Mouse (Mus musculus) MEL (cell line): ENCODE data around the gene Arhgef25. TPM values are rescaled to one million over a fixed set of nuclear protein-coding genes. Genes with fewer than 3 reads are reported as not detected.

Source experiments
- DNase-seq: peaks from one replicate; pipeline ENCODE4 v3.0.0; 2011; ENCODE audit warnings: low read depth, low spot score
- H3K27ac ChIP-seq: 2 replicates; pipeline ENCODE4 v1.5.1; 2012; ENCODE audit warnings: low read depth, mild to moderate bottlenecking, control low read depth, low read length, moderate library complexity; ENCODE audit not compliant: control insufficient read depth
- H3K27me3 ChIP-seq, 2 experiments: fragments of 150-350 bp in 1 of 2; sonication (generic) in 1 of 2; 2 replicates each; pipeline ENCODE4 v1.6.1; 2012; ENCODE audit warnings: low read length in 2 of 2, mild to moderate bottlenecking in 2 of 2, improper control_type of control experiment in 1 of 2, moderate library complexity in 1 of 2; ENCODE audit not compliant: insufficient read depth in 2 of 2, control insufficient read depth in 1 of 2
- H3K36me3 ChIP-seq, 2 experiments: 2 replicates each; pipeline ENCODE4 v1.6.1; 2012 to 2014; ENCODE audit warnings: low read length in 2 of 2, improper control_type of control experiment in 1 of 2, inconsistent platforms in 1 of 2, mild to moderate bottlenecking in 1 of 2; ENCODE audit not compliant: insufficient read depth in 2 of 2, control insufficient read depth in 1 of 2
- H3K4me1 ChIP-seq, 2 experiments: fragments of 150-350 bp in 1 of 2; sonication (generic) in 1 of 2; 2 replicates each; pipeline ENCODE4 v1.6.1; 2012; ENCODE audit warnings: low read length in 2 of 2, improper control_type of control experiment in 1 of 2, mild to moderate bottlenecking in 1 of 2; ENCODE audit not compliant: insufficient read depth in 2 of 2, control insufficient read depth in 1 of 2
- H3K4me3 ChIP-seq, 2 experiments: fragments of 150-350 bp in 1 of 2; sonication (generic) in 1 of 2; 2 replicates each; pipeline ENCODE4 v1.5.1; 2012; ENCODE audit warnings: low read depth in 2 of 2, low read length in 2 of 2, mild to moderate bottlenecking in 2 of 2, moderate library complexity in 2 of 2, control low read depth in 1 of 2, improper control_type of control experiment in 1 of 2; ENCODE audit not compliant: control insufficient read depth in 1 of 2, insufficient read depth in 1 of 2
- H3K79me2 ChIP-seq: 2 replicates; pipeline ENCODE4 v1.6.1; 2012; ENCODE audit warnings: mild to moderate bottlenecking, low read length, moderate library complexity; ENCODE audit not compliant: control insufficient read depth, poor library complexity, insufficient read depth
- H3K9ac ChIP-seq: 2 replicates; pipeline ENCODE4 v1.6.1; 2012; ENCODE audit warnings: low read depth, mild to moderate bottlenecking, control low read depth, low read length, moderate library complexity; ENCODE audit not compliant: control insufficient read depth, poor library complexity, severe bottlenecking
- H3K9me3 ChIP-seq: fragments of 150-350 bp; sonication (generic); replicated peaks from 2 replicates; pipeline ENCODE4 v1.6.1; 2012; ENCODE audit warnings: mild to moderate bottlenecking, low read length, improper control_type of control experiment, moderate library complexity; ENCODE audit not compliant: insufficient read depth
- EP300 ChIP-seq, 2 experiments: IDR thresholded peaks; 2 replicates each; pipeline ENCODE4 v1.6.1; 2011; ENCODE audit warnings: improper control_type of control experiment in 2 of 2, low read length in 2 of 2, low read depth in 1 of 2, mild to moderate bottlenecking in 1 of 2
- GATA1 ChIP-seq: IDR thresholded peaks from 2 replicates; pipeline ENCODE4 v1.6.1; 2011; ENCODE audit warnings: low read depth, low read length, improper control_type of control experiment
- MAX ChIP-seq: IDR thresholded peaks from 2 replicates; pipeline ENCODE4 v1.6.1; 2011; ENCODE audit warnings: low read length, improper control_type of control experiment
- MEF2A ChIP-seq: IDR thresholded peaks from 2 replicates; pipeline ENCODE4 v1.6.1; 2014; ENCODE audit warnings: low read depth, mild to moderate bottlenecking, inconsistent platforms, low read length, improper control_type of control experiment; ENCODE audit not compliant: poor library complexity, insufficient replicate concordance, severe bottlenecking; ENCODE audit errors: extremely low read depth
- MXI1 ChIP-seq: IDR thresholded peaks from 2 replicates; pipeline ENCODE4 v1.6.1; 2011; ENCODE audit warnings: mild to moderate bottlenecking, low read depth, low read length, improper control_type of control experiment
- NELFE ChIP-seq: IDR thresholded peaks from 2 replicates; pipeline ENCODE4 v1.6.1; 2011; ENCODE audit warnings: low read depth, low read length, improper control_type of control experiment
- RAD21 ChIP-seq: IDR thresholded peaks from 2 replicates; pipeline ENCODE4 v1.6.1; 2011; ENCODE audit warnings: mild to moderate bottlenecking, low read depth, low read length, improper control_type of control experiment
- RCOR1 ChIP-seq: IDR thresholded peaks from 2 replicates; pipeline ENCODE4 v1.6.1; 2012; ENCODE audit warnings: low read depth, mild to moderate bottlenecking, inconsistent platforms, low read length, improper control_type of control experiment
- SIN3A ChIP-seq: IDR thresholded peaks from 2 replicates; pipeline ENCODE4 v1.6.1; 2012; ENCODE audit warnings: low read length, improper control_type of control experiment, inconsistent platforms
- SMC3 ChIP-seq: IDR thresholded peaks from 2 replicates; pipeline ENCODE4 v1.6.1; 2011; ENCODE audit warnings: low read depth, low read length, improper control_type of control experiment
- TAL1 ChIP-seq: IDR thresholded peaks from 2 replicates; pipeline ENCODE4 v1.6.1; 2012; ENCODE audit warnings: mild to moderate bottlenecking, inconsistent platforms, low read length, moderate library complexity, mixed read lengths
- TBP ChIP-seq: IDR thresholded peaks from 2 replicates; pipeline ENCODE4 v1.8.0; 2011; ENCODE audit warnings: low read depth, low read length, improper control_type of control experiment
- USF1 ChIP-seq: IDR thresholded peaks from 2 replicates; pipeline ENCODE4 v1.6.1; 2014; ENCODE audit warnings: low read depth, mild to moderate bottlenecking, inconsistent platforms, low read length, improper control_type of control experiment, moderate library complexity
- ZMIZ1 ChIP-seq: IDR thresholded peaks from 2 replicates; pipeline ENCODE4 v1.6.1; 2012; ENCODE audit warnings: low read depth, mild to moderate bottlenecking, inconsistent platforms, low read length, improper control_type of control experiment, moderate library complexity
- polyA plus RNA-seq, 2 experiments: library from polyadenylated mRNA; stranded (reverse) in 1 of 2; unstranded in 1 of 2; fragments of >175 nt in 1 of 2; fragments of >200 nt in 1 of 2; gene quantifications; 2 replicates each; pipeline versions ENCODE4 v1.2.1 to v1.2.4; 2012; ENCODE audit warnings: low replicate concordance in 2 of 2, low read depth in 1 of 2; ENCODE audit not compliant: insufficient read length in 2 of 2, insufficient read depth in 1 of 2, missing spikeins in 1 of 2
- total RNA-seq: library from RNA; depleted of rRNA; stranded (reverse); fragments of 300-350 nt; gene quantifications from 2 replicates; pipeline ENCODE4 v1.2.3, GENCODE M21; 2012

Gene Arhgef25
- total and polyA plus RNA-seq, 3 experiments: 16.9 to 44.6 TPM; not detected in 1

DNA sequence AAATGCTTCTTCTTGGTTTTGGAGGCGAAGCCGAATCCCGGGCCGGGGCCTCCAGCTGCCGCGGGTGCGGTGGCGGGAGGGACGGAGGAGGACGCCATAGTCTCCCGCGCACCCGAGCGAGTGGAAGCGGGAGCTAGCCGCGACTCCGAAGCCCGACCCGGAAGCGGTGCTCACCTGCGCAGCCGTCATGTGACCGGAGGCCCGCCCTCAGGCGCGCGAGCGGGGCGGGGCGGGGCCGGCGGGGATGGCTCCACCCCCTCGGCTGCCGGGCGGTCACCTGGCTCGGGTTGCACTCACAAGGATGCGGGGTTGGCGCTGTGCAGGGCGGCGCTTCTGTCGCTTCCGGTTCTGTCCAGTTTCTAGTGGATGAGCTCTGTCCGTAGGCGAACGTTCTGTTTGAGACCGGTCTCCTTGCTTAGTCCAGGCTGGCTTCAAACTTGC lies 21.6 kb upstream of the Arhgef25 start, which contains the start of gene Pip4k2c (continued):
- TF ChIP-seq NELFE (peak; percentile 69), GATA1 (no peak), ZMIZ1 (no peak), TAL1 (no peak), SMC3 (no peak), MEF2A (no peak), SIN3A (peak; percentile 87), EP300 (IDR thresholded peaks at IDR 0.05; ENCODE audit: low read depth in 1 of 2, low read length in 2 of 2) (no peak), TBP (no peak), USF1 (peak; percentile 98)

DNA sequence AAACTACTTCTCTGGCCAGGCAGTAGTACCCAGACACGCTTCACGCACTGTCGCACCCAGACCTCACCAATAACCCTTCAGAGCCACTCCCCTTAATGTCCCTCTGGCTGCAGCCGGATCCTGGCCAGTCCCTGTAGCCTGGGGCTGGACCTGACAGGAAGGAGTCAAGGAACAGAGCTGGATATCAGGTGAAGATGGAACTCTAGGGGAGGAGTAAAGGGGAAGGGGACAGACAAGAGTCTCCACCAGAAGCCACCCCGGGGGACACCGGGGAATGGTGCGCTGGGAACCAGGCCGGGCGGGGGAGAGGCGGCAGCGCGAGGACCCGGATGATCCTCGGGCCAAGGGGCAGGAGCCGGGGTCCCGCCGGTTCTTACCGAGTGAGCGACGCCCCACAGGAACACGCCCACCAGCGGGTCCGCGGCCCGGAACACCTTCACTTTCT lies 21.1 kb upstream of the Arhgef25 start:
- no peak for DNase-seq
- H3K27ac ChIP-seq: peak overlapping the region; percentile 46
- peak; percentile 57 for TF ChIP-seq MXI1
- TF ChIP-seq SMC3: no peak
- TF ChIP-seq, all 39 proteins: peak for 1

DNA sequence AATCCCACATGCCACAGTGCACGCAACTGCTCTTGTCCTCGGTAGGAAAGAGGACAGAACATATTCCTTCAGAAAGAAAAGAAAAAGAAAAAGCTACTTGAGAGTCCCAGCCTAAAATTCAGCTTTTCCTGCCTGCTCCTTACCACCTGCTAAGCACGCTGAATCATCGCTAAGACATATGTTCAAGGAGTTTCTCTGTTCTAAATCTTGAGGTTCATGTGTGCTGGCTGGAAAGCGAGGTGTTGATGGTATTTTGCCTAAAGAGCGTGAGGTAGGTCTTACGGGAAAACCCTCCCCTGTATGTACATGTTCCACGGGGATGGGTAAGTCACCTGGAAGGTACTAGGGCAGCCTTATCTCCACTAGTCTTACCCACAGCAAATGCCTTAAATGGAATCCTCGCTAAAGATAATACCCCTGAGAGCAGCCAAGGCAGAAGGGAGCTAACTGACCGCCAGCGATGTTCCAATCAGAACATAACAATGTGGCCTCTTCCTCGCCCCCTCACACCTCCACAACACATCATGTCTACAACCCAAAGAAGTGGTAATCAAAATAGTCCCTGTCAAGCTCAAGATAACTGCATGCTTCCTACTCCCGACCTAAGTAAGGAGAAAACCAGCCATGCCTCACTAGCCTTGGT lies 20.2 kb upstream of the Arhgef25 start:
- H3K9ac ChIP-seq: peak overlapping the region; percentile 84
- TF ChIP-seq GATA1 (0 out of 2 replicates have a peak, but pooled peaks have one; percentile 33), RCOR1 (0 out of 2 replicates have a peak, but pooled peaks have one; percentile 10), TBP (peak; percentile 61; the same call in 1 of the 2 replicates), TAL1 (no peak), RAD21 (no peak), MAX (no peak)
- peaks cover 11 to 27% of the 10 kb centered on the region in 2 experiments for H3K4me1 ChIP-seq
- H3K4me3 ChIP-seq: peak overlapping the region; percentile 56 to 77
- H3K79me2 ChIP-seq: peaks cover 29% of the 10 kb centered on the region
- DNase-seq: no peak
- peaks cover 0 to 14% of the 10 kb centered on the region in 2 experiments; a peak in 3 of 4 replicates for H3K36me3 ChIP-seq
- H3K27me3 ChIP-seq: no peaks in the 10 kb centered on the region
- H3K9me3 ChIP-seq: no peaks in the 10 kb centered on the region
- peak overlapping the region; percentile 46; the same call in 1 of the 2 replicates for H3K27ac ChIP-seq

More for the DNA sequence above, 21.1 kb upstream of the Arhgef25 start:
- Histone ChIP-seq H3K4me1 (peaks cover 4 to 19% of the 10 kb centered on the region in 2 experiments), H3K9ac (peak overlapping the region; percentile 84), H3K79me2 (peaks cover 29% of the 10 kb centered on the region), H3K9me3 (no peaks in the 10 kb centered on the region), H3K27me3 (no peaks in the 10 kb centered on the region), H3K36me3 (peaks cover 0 to 8% of the 10 kb centered on the region in 2 experiments; a peak in 3 of 4 replicates), H3K4me3 (peak overlapping the region; percentile 56 to 77)
